Mouse (Mus musculus) bone marrow, adult 2 months (tissue): ENCODE results near the gene Gm10842. TPM values are rescaled to one million over a fixed set of nuclear protein-coding genes. Genes with fewer than 3 reads are reported as not detected.

Source experiments
- H3K27ac ChIP-seq: fragments of 200-500 bp; 2 replicates; pipeline ENCODE4 v1.5.1; 2012; ENCODE audit warnings: low read depth, mild to moderate bottlenecking, control low read depth, inconsistent platforms, low read length; ENCODE audit not compliant: control insufficient read depth, poor library complexity, insufficient read depth
- H3K4me1 ChIP-seq: fragments of 200-500 bp; 2 replicates; pipeline ENCODE4 v1.6.1; 2011; ENCODE audit warnings: low read length; ENCODE audit not compliant: control insufficient read depth, insufficient read depth
- H3K4me3 ChIP-seq: fragments of 200-500 bp; replicated peaks from 2 replicates; pipeline ENCODE3; 2011; ENCODE audit warnings: mild to moderate bottlenecking, low read depth, low read length, control low read depth; ENCODE audit not compliant: control insufficient read depth
- CTCF ChIP-seq: fragments of 200-500 bp; IDR thresholded peaks from 2 replicates; pipeline ENCODE4 v1.5.1; 2011; ENCODE audit warnings: low read length, control low read depth; ENCODE audit not compliant: control insufficient read depth, insufficient read depth
- POLR2A ChIP-seq: fragments of 200-500 bp; IDR thresholded peaks from 2 replicates; pipeline ENCODE4 v1.6.1; 2011; ENCODE audit warnings: low read depth, mild to moderate bottlenecking, control low read depth, low read length, borderline replicate concordance; ENCODE audit not compliant: control insufficient read depth
- WGBS: fragments of 180-500 bp; shearing (Covaris S2); methylation state at CpG from one replicate; pipeline ENCODE4 v1.1.7; 2018; 5-methylcytosine and 5-hydroxymethylcytosine counted together
- polyA plus RNA-seq: library from polyadenylated mRNA; stranded (reverse); fragments of >200 nt; gene quantifications from 2 replicates; pipeline ENCODE4 v1.2.4, GENCODE M21; 2011; ENCODE audit warnings: low replicate concordance; ENCODE audit not compliant: missing spikeins, insufficient read depth, insufficient read length

The Gm10842 gene
- polyA plus RNA-seq, 1 experiment, result not detected

DNA sequence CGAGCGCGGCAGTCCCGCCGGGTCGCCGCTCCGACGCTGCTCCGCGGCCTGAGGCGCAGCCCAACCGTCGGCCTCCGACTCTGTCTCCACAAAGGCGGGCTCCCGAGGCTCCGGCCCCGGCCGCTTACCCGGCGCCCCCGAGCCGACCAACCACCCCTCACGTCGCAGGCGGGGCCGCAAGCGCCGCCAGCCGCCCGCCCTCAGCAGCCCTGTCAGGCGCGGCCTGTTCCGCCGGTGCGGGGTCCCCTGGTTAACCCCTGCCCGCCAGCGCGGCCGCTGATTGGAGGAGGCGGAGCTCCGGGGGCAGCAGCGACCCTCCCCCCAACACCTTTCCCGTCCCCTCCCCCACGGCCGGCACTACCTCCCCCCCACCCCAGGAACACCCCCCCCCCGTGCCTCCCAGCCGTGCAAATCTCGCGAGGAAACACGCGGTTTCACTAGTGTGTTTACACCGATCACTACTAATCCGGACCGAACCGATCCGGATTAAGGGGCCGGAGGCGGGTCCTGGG is 34.5 kb downstream of the Gm10842 start:
- under 1% methylated on average over 60 of the region's 60 CpGs for WGBS
- peak overlapping the region; percentile 97 for H3K27ac ChIP-seq
- H3K4me3 ChIP-seq, result peak overlapping the region; percentile 84
- H3K4me1 ChIP-seq, result no peaks in the 10 kb centered on the region; the same call in 1 of the 2 replicates
- no peak for TF ChIP-seq CTCF
- peak; percentile 50; the same call in 1 of the 2 replicates for TF ChIP-seq POLR2A

DNA sequence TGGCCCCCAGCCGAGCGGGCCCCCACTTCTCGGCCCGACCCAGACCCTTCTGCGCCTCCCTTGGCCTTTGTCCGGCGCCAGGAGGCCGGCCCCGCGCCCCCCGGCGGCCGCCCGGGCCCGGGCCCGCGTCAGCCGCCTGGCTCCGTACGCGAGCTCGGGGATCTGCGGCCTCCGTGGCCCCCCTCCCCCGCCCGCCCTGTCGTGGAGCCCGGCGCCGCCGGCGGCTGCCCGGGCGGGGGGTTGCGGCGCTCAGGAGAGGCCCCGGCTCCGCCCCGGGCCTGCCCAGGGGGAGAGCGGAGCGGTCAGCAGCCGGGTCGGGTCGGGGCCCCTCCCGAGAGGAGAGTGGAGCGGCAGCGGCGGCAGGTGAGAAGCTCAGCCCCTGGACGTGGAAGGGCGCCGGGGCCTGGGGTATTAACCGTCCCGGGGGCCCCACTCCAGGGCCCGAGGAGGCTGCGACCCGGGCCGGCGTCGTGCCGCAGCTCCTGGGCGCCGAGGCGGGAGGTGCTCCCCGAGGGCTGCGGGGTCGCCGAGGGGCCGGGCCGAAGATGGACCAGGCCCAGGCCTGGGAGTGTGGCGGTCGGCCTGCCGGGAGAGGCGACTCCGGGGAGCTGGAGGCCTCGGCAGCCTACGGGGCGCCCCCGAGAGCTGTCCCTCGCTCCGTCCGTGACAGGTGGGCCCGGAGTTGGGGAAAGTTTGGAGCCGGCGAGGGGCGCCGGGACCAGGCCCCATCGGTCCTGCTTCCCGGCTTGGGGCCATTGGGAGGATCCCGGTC is 35.2 kb downstream of the Gm10842 start:
- no peak for TF ChIP-seq POLR2A
- no peak for TF ChIP-seq CTCF
- H3K4me1 ChIP-seq, result no peaks in the 10 kb centered on the region; the same call in 1 of the 2 replicates
- WGBS, result 2% methylated on average over 84 of the region's 89 CpGs

DNA sequence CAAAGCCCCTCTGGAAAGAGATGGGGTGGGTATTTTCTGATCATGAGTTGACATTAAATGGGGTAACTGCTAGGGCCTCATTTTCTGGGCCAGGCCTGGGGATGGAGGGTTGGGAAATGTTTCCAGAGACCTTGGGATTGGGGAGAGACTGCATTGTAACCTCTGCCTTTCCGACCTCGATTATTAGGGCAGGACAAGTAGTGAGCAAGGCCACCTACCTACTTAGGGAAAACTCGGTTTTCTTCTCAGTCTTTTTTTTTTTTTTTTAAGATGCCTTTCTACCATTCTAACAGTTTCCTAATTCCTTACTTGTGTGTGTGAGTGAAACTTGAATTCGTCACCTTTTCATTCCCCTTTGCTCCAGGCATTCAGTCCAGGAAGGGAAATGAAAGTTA is 35.8 kb downstream of the Gm10842 start:
- Histone ChIP-seq H3K27ac (peak overlapping the region; percentile 97), H3K4me3 (peak overlapping the region; percentile 71), H3K4me1 (no peaks in the 10 kb centered on the region; the same call in 1 of the 2 replicates)
- WGBS, result 1% methylated on average over 4 of the region's 4 CpGs
- no peak for TF ChIP-seq CTCF

More for the DNA sequence above, 35.2 kb downstream of the Gm10842 start:
- Histone ChIP-seq H3K4me3 (peak overlapping the region; percentile 71), H3K27ac (peak overlapping the region; percentile 97)

DNA sequence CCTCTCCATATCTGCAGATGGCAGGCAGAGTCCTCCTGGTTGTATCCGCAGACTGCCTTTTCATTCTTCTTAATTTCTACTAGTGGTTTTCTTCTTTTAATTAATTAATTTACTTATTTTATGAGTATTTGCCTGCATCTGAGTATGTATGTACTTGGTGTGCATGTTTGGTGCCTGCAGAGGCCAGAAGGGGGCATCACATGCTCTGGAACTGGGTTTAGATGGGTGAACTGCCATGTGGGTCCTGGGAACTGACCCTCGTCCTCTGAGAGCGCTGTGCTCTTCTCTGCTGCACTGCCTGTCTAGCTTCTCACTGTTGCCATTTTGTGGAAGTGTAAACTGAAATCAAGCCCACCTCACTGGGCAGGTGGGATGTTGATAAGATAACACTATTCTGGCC is 38.0 kb downstream of the Gm10842 start:
- 89% methylated on average over 3 of the region's 3 CpGs for WGBS
- Histone ChIP-seq H3K27ac (no peak overlapping the region), H3K4me1 (no peaks in the 10 kb centered on the region; the same call in 1 of the 2 replicates), H3K4me3 (no peak overlapping the region)
- TF ChIP-seq POLR2A, result no peak
- peak; percentile 19; the same call in 1 of the 2 replicates for TF ChIP-seq CTCF

DNA sequence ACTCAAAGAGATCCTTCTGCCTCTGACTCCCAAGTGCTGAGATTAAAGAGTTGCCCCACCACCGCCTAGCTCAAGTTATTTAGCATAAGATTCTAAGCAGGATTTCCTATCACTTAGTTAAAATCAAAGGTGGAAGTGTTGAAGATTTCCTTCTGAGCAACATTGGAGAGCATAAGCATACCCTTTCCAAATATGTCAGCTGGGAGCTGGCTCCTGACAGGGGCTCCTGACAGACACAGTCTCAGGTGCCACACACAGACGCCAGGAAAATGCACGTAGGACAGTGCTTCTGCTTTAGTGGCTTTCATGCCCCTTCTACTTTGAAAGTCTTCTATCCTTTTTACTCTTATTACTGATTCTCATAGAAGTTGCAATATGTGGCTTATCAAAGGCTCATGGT is 45.5 kb downstream of the Gm10842 start:
- no peak for TF ChIP-seq POLR2A
- no peak for TF ChIP-seq CTCF
- Histone ChIP-seq H3K4me3 (no peak overlapping the region), H3K27ac (no peak overlapping the region), H3K4me1 (no peaks in the 10 kb centered on the region; the same call in 1 of the 2 replicates)
- whole genome bisulfite sequencing, result 90% methylated on average over 3 of the region's 3 CpGs

Other genes with a start within 250 kb of the Gm10842 start
- gene Efcab3, start 83.3 kb upstream of the Gm10842 start, polyA plus RNA-seq, result not detected in 2 replicates
- 3.3 and 4.5 TPM in 2 replicates for gene Mettl2, start 20.5 kb upstream of the Gm10842 start, polyA plus RNA-seq
- 25.7 and 33.3 TPM in 2 replicates for gene Tlk2, start 31.9 kb downstream of the Gm10842 start, polyA plus RNA-seq
- 3.0 and 3.1 TPM in 2 replicates for gene Mrc2, start 145.8 kb downstream of the Gm10842 start, polyA plus RNA-seq